Comparison of ENCODE assay signal across 8 mouse cellular contexts in genomic region chr11:69418481-69419442, GRCm38 (mm10). TPM values are rescaled to one million over a fixed set of nuclear protein-coding genes. Genes with fewer than 3 reads are reported as not detected.
A peak's percentile ranks its signal among the peaks of the same experiment; 100 is the strongest.
DNase-seq lines count a peak whose midpoint lies in the region; ATAC-seq lines count a peak whose summit lies in the region.

No protein-coding gene starts in this region.

- peak overlapping the region; percentile 73 for H3K9ac ChIP-seq in lung, embryonic 16.5 days (ENCODE audit: low read length)

- H3K27ac ChIP-seq in hindbrain, embryonic 10.5 days = peak overlapping the region; percentile 99
- H3K27ac ChIP-seq in lung, embryonic 16.5 days (ENCODE audit: low read length) = peak overlapping the region; percentile 99

- ATAC-seq in frontal cortex, adult (ENCODE audit: low TSS enrichment) = peak; percentile 79
- ATAC-seq in lung, embryonic 16.5 days (ENCODE audit: low read depth) = peak; percentile 87

- 0 out of 2 replicates have a peak, but pooled peaks cover 3% of the 10 kb centered on the region for H3K36me3 ChIP-seq in hindbrain, embryonic 10.5 days
- H3K36me3 ChIP-seq in lung, embryonic 16.5 days (ENCODE audit: control insufficient read depth, insufficient read depth, low read length) = no peaks in the 10 kb centered on the region

- H3K9me3 ChIP-seq in hindbrain, embryonic 10.5 days = no peaks in the 10 kb centered on the region
- H3K9me3 ChIP-seq in lung, embryonic 16.5 days (ENCODE audit: control insufficient read depth, low read length) = no peaks in the 10 kb centered on the region

- peak overlapping the region; percentile 82 for H3K4me3 ChIP-seq in hindbrain, embryonic 10.5 days
- peak overlapping the region; percentile 66 for H3K4me3 ChIP-seq in lung, embryonic 16.5 days (ENCODE audit: low read length)

- H3K4me1 ChIP-seq in hindbrain, embryonic 10.5 days (replicated peaks) = peaks cover 81% of the 10 kb centered on the region
- peaks cover 46% of the 10 kb centered on the region for H3K4me1 ChIP-seq in lung, embryonic 16.5 days (replicated peaks; ENCODE audit: control insufficient read depth, insufficient read depth, low read length)

- H3K27me3 ChIP-seq in hindbrain, embryonic 10.5 days (ENCODE audit: insufficient read depth, poor library complexity, severe bottlenecking) = peaks cover 36% of the 10 kb centered on the region
- H3K27me3 ChIP-seq in lung, embryonic 16.5 days (ENCODE audit: control insufficient read depth, insufficient read depth, low read depth, low read length) = peaks cover 8% of the 10 kb centered on the region; the same call in 1 of the 2 replicates

- H3K4me2 ChIP-seq in lung, embryonic 16.5 days (ENCODE audit: low read depth, low read length) = peak overlapping the region; percentile 96

- under 1% methylated on average over 45 of the region's 45 CpGs for WGBS in hindbrain, embryonic 10.5 days
- under 1% methylated on average over 45 of the region's 45 CpGs for WGBS in lung, embryonic 16.5 days

- DNase-seq in MN1 (ENCODE audit: low spot score) = peak; percentile 96
- DNase-seq in cerebellum, adult 9-11 months = peak; percentile 98
- peak; percentile 98 for DNase-seq in hindbrain, embryonic 10.5 days (ENCODE audit: low spot score)
- peak; percentile 85 for DNase-seq in layer of hippocampus, adult 9-10 months (ENCODE audit: low spot score)
- DNase-seq in ovary, adult 18-20 months (ENCODE audit: low spot score) = peak; percentile 96
- DNase-seq in thymus, postnatal 0 days (ENCODE audit: low spot score) = peak; percentile 87

RNA-seq across cellular contexts. Expression of gene Kdm6b, which starts 5.3 kb away (rescaled TPM):
- 37.9 and 43.4 TPM in 2 replicates for polyA plus RNA-seq in hindbrain, embryonic 10.5 days (2016; fragmentation: Nextera tagmentation; extraction: Ambion mirVana)
- 25.2 and 26.0 TPM in 2 replicates for polyA plus RNA-seq in lung, embryonic 16.5 days (2015; fragmentation: Nextera tagmentation; extraction: Ambion mirVana)
- polyA plus RNA-seq in thymus, postnatal 0 days (2015; fragmentation: Nextera tagmentation; extraction: Ambion mirVana) = 31.5 and 45.6 TPM in 2 replicates

RNA-seq across cellular contexts. Expression of gene Tmem88, which starts 20.7 kb away (rescaled TPM):
- polyA plus RNA-seq in hindbrain, embryonic 10.5 days (2016; fragmentation: Nextera tagmentation; extraction: Ambion mirVana) = 22.1 and 22.2 TPM in 2 replicates
- polyA plus RNA-seq in lung, embryonic 16.5 days (2015; fragmentation: Nextera tagmentation; extraction: Ambion mirVana) = 54.7 and 57.4 TPM in 2 replicates
- 10.4 and 12.9 TPM in 2 replicates for polyA plus RNA-seq in thymus, postnatal 0 days (2015; fragmentation: Nextera tagmentation; extraction: Ambion mirVana)

RNA-seq across cellular contexts. Expression of gene Cyb5d1, which starts 23.3 kb away (rescaled TPM):
- 47.2 and 51.7 TPM in 2 replicates for polyA plus RNA-seq in hindbrain, embryonic 10.5 days (2016; fragmentation: Nextera tagmentation; extraction: Ambion mirVana)
- polyA plus RNA-seq in lung, embryonic 16.5 days (2015; fragmentation: Nextera tagmentation; extraction: Ambion mirVana) = 32.3 and 32.6 TPM in 2 replicates
- 25.9 and 28.3 TPM in 2 replicates for polyA plus RNA-seq in thymus, postnatal 0 days (2015; fragmentation: Nextera tagmentation; extraction: Ambion mirVana)

RNA-seq across cellular contexts. Expression of gene Naa38, which starts 23.5 kb away (rescaled TPM):
- polyA plus RNA-seq in hindbrain, embryonic 10.5 days (2016; fragmentation: Nextera tagmentation; extraction: Ambion mirVana) = 148 and 159 TPM in 2 replicates
- 158 and 165 TPM in 2 replicates for polyA plus RNA-seq in lung, embryonic 16.5 days (2015; fragmentation: Nextera tagmentation; extraction: Ambion mirVana)
- polyA plus RNA-seq in thymus, postnatal 0 days (2015; fragmentation: Nextera tagmentation; extraction: Ambion mirVana) = 194 and 211 TPM in 2 replicates

RNA-seq across cellular contexts. Expression of gene Chd3, which starts 49.6 kb away (rescaled TPM):
- 45.1 and 46.9 TPM in 2 replicates for polyA plus RNA-seq in hindbrain, embryonic 10.5 days (2016; fragmentation: Nextera tagmentation; extraction: Ambion mirVana)
- polyA plus RNA-seq in lung, embryonic 16.5 days (2015; fragmentation: Nextera tagmentation; extraction: Ambion mirVana) = 56.9 and 60.3 TPM in 2 replicates
- polyA plus RNA-seq in thymus, postnatal 0 days (2015; fragmentation: Nextera tagmentation; extraction: Ambion mirVana) = 10.7 and 13.2 TPM in 2 replicates

Comparison
In these comparisons a context has a peak if more than half of its experiments do, and no peak if none do; other contexts are left out.
1. Peak in every context shown above with its lines: DNase-seq, ATAC-seq, H3K4me3 ChIP-seq and H3K27ac ChIP-seq.